Mouse (Mus musculus) ES-E14 (cell line): ENCODE measurements around the gene Nphs1. TPM values are rescaled to one million over a fixed set of nuclear protein-coding genes. Genes with fewer than 3 reads are reported as not detected.

Source experiments
- DNase-seq: peaks from one replicate; pipeline ENCODE4 v3.0.0-alpha.2; 2013; ENCODE audit warnings: low read depth, low spot score
- H3K27ac ChIP-seq: 2 replicates; pipeline ENCODE4 v1.5.1; 2012; ENCODE audit warnings: low read depth, mild to moderate bottlenecking, low read length, moderate library complexity, mixed read lengths; ENCODE audit not compliant: poor library complexity, insufficient read depth, severe bottlenecking
- H3K36me3 ChIP-seq: 2 replicates; pipeline ENCODE4 v1.6.1; 2012; ENCODE audit warnings: mild to moderate bottlenecking, low read length, moderate library complexity, mixed read lengths; ENCODE audit not compliant: control insufficient read depth, poor library complexity, insufficient read depth, severe bottlenecking
- H3K4me1 ChIP-seq, 2 experiments: fragments of 150-350 bp in 1 of 2; sonication (generic) in 1 of 2; 2 replicates each; pipeline ENCODE4 v1.6.1; 2012; ENCODE audit warnings: low read length in 2 of 2, mild to moderate bottlenecking in 1 of 2, mixed read lengths in 1 of 2; ENCODE audit not compliant: control insufficient read depth in 2 of 2, insufficient read depth in 2 of 2, poor library complexity in 1 of 2
- H3K4me3 ChIP-seq, 2 experiments: fragments of 150-350 bp in 1 of 2; sonication (generic) in 1 of 2; 2 replicates each; pipeline ENCODE4 v1.5.1; 2012; ENCODE audit warnings: low read length in 2 of 2, low read depth in 1 of 2, mild to moderate bottlenecking in 1 of 2, mixed read lengths in 1 of 2; ENCODE audit not compliant: insufficient read depth in 1 of 2, poor library complexity in 1 of 2, severe bottlenecking in 1 of 2
- H3K9ac ChIP-seq: 2 replicates; pipeline ENCODE4 v1.6.1; 2012; ENCODE audit warnings: low read depth, mild to moderate bottlenecking, low read length, mixed read lengths; ENCODE audit not compliant: poor library complexity, insufficient read depth, severe bottlenecking
- H3K9me3 ChIP-seq: fragments of 150-350 bp; sonication (generic); 2 replicates; pipeline ENCODE4 v1.6.1; 2012; ENCODE audit warnings: low read depth, mild to moderate bottlenecking, low read length; ENCODE audit not compliant: control insufficient read depth, insufficient read depth
- CHD2 ChIP-seq: IDR thresholded peaks from 2 replicates; pipeline ENCODE4 v1.6.1; 2014; ENCODE audit warnings: mild to moderate bottlenecking, low read depth, low read length, inconsistent platforms
- HCFC1 ChIP-seq: IDR thresholded peaks from 2 replicates; pipeline ENCODE4 v1.6.1; 2012; ENCODE audit warnings: low read length, inconsistent platforms, borderline replicate concordance; ENCODE audit not compliant: insufficient read depth
- MAFK ChIP-seq: IDR thresholded peaks from 2 replicates; pipeline ENCODE4 v1.6.1; 2014; ENCODE audit warnings: mild to moderate bottlenecking, low read depth, low read length, inconsistent platforms; ENCODE audit not compliant: insufficient read depth
- ZC3H11A ChIP-seq: IDR thresholded peaks from 2 replicates; pipeline ENCODE4 v1.6.1; 2012; ENCODE audit warnings: low read depth, mild to moderate bottlenecking, inconsistent platforms, low read length, borderline replicate concordance
- ZNF384 ChIP-seq: IDR thresholded peaks from 2 replicates; pipeline ENCODE4 v1.6.1; 2012; ENCODE audit warnings: low read depth, low read length, inconsistent platforms
- in situ Hi-C, 2 experiments: fragments of 600-800 bp; cut with MboI; formaldehyde crosslinking; loops; one replicate each; pipeline ENCODE4 v1.15.1; 2025; ENCODE audit warnings: low sequenced_read_pairs in 2 of 2, inconsistent platforms in 1 of 2; ENCODE audit not compliant: unreplicated experiment in 2 of 2
- total RNA-seq: library from RNA; depleted of rRNA; stranded (reverse); fragments of 300-350 nt; gene quantifications from 2 replicates; pipeline ENCODE4 v1.2.3, GENCODE M21; 2012

The Nphs1 gene
- total RNA-seq, 1 experiment: 45.7 TPM

GRCm38 (mm10) chr7:30456911-30457628, 1.0 kb upstream of the Nphs1 start:
- Histone ChIP-seq H3K4me1 (peaks cover 9 to 43% of the 10 kb centered on the region in 2 experiments), H3K4me3 (peak overlapping the region; percentile 68 to 78), H3K36me3 (peaks cover 19% of the 10 kb centered on the region), H3K9ac (peak overlapping the region; percentile 59), H3K9me3 (no peaks in the 10 kb centered on the region), H3K27ac (peak overlapping the region; percentile 20; the same call in 1 of the 2 replicates)
- in situ Hi-C loops: no loop called here
- no peak for TF ChIP-seq HCFC1
- TF ChIP-seq MAFK: no peak
- no peak for TF ChIP-seq ZNF384
- no peak for TF ChIP-seq ZC3H11A
- TF ChIP-seq CHD2: no peak
- no peak for DNase-seq

GRCm38 (mm10) chr7:30459484-30459883, 1.4 kb downstream of the Nphs1 start:
- H3K9ac ChIP-seq: peak overlapping the region; percentile 18; the same call in 1 of the 2 replicates
- no peaks in the 10 kb centered on the region for H3K9me3 ChIP-seq
- peaks cover 10 to 42% of the 10 kb centered on the region in 2 experiments for H3K4me1 ChIP-seq
- no peak for DNase-seq
- peaks cover 9% of the 10 kb centered on the region; the same call in 1 of the 2 replicates for H3K36me3 ChIP-seq
- H3K4me3 ChIP-seq: no peak overlapping the region
- TF ChIP-seq MAFK (no peak), CHD2 (no peak), ZC3H11A (no peak), HCFC1 (no peak), ZNF384 (no peak)
- in situ Hi-C loops: no loop called here
- H3K27ac ChIP-seq: no peak overlapping the region; the same call in 1 of the 2 replicates

GRCm38 (mm10) chr7:30463568-30463967, 5.5 kb downstream of the Nphs1 start:
- Histone ChIP-seq H3K9me3 (no peaks in the 10 kb centered on the region), H3K36me3 (peaks cover 23% of the 10 kb centered on the region), H3K4me1 (peaks cover 4 to 33% of the 10 kb centered on the region in 2 experiments; a peak in 3 of 4 replicates), H3K9ac (no peak overlapping the region; the same call in 1 of the 2 replicates), H3K27ac (peak overlapping the region; percentile 96), H3K4me3 (peak overlapping the region; percentile 4 to 45; a peak in 2 of 4 replicates)
- no peak for DNase-seq
- in situ Hi-C loops: no loop called here
- no peak for TF ChIP-seq CHD2

GRCm38 (mm10) chr7:30463996-30464395, 5.9 kb downstream of the Nphs1 start:
- in situ Hi-C loops: no loop called here
- Histone ChIP-seq H3K4me3 (peak overlapping the region; percentile 18 to 79; a peak in 2 of 4 replicates), H3K36me3 (peaks cover 23% of the 10 kb centered on the region), H3K27ac (peak overlapping the region; percentile 96), H3K9me3 (no peaks in the 10 kb centered on the region), H3K4me1 (peaks cover 6 to 34% of the 10 kb centered on the region in 2 experiments), H3K9ac (peak overlapping the region; percentile 25; the same call in 1 of the 2 replicates)
- no peak for DNase-seq
- TF ChIP-seq CHD2 (no peak), HCFC1 (no peak)

- TF ChIP-seq ZC3H11A (no peak), CHD2 (no peak), HCFC1 (no peak), ZNF384 (no peak), MAFK (no peak)
- Histone ChIP-seq H3K27ac (peak overlapping the region; percentile 96), H3K9ac (peak overlapping the region; percentile 80; the same call in 1 of the 2 replicates), H3K4me1 (peaks cover 6 to 26% of the 10 kb centered on the region in 2 experiments), H3K9me3 (no peaks in the 10 kb centered on the region), H3K36me3 (peaks cover 28% of the 10 kb centered on the region), H3K4me3 (peak overlapping the region; percentile 73 to 79)
- in situ Hi-C loops: no loop called here
- DNase-seq: no peak
Observed at GRCm38 (mm10) chr7:30464816-30465300, 6.7 kb downstream of the Nphs1 start.
